Mouse (Mus musculus) MEL-GATA-1-ER (cell line): ENCODE data around the gene Rundc3a.
"Not testable (repeated sequence)": the region's sequence is repeated elsewhere in the genome, so short reads cannot be mapped to it uniquely, and the experiment has no call there.

Experiments used
- DNase-seq: peaks from one replicate; pipeline ENCODE4 v3.0.0-alpha.2; 2012; ENCODE audit warnings: low read depth; ENCODE audit errors: extremely low read depth

The Rundc3a gene

DNA sequence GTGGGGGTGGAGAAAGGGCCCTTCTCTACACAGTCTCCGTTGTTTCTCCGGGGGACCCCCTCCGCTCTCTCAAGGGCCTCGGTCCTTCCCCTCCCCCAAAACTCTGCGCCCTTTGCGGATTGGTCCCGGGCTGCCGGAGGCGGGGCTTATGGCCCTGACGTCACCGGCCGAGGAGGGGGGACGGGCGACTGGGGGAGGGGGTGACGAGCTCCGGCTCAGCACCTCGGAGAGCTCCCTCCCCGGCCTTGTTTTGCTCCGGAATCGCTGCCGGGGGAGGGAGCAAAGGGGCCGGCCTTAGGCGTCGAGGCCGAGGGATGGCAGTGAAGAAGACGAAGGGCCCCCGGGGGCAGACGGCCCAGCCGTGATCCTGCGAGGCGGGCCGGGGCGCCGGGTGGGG is at the start of gene Rundc3a:
Gene Rundc3a (plus strand): TSS at position 166 of the 397 bp plus-strand sequence.
- DNase-seq: no peak

DNA sequence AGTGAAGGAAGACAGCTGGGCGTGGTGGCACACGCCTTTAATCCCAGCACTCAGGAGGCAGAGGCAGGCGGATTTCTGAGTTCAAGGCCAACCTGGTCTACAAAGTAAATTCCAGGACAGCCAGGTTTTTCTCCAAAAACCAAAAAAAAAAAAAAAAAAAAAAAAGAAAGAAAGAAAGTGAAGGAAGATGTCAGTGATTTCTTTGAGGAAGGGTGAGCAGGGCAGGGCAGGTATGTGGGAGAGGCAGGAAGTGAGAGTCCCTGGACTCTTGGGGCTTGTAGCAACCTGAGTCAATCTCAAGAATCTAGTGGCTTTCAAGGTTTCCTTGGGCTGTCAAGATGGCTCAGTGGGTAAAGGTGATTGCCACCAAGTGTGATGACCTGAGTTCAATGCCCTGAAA is 48.7 kb upstream of the Rundc3a start:
- DNase-seq: no peak

DNA sequence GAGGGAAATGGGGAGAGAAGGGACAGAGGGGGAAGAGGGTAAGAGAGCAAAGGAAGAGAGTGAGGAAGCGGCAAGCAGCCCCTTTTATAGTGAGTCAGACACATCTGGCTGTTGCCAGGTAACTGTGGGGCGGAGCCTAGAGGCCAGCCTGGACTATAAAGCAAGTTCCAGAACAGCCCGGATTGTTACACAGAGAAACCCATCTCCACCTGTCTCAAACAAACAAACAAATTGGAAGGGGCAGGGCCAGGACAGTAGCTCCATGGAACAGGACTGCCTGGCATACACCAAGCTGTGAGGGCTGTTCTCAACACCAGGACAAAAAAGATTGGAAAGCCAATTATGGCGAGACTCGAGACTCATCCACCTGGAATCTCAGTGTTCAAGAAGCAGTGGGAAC is 46.3 kb upstream of the Rundc3a start:
- DNase-seq: no peak

DNA sequence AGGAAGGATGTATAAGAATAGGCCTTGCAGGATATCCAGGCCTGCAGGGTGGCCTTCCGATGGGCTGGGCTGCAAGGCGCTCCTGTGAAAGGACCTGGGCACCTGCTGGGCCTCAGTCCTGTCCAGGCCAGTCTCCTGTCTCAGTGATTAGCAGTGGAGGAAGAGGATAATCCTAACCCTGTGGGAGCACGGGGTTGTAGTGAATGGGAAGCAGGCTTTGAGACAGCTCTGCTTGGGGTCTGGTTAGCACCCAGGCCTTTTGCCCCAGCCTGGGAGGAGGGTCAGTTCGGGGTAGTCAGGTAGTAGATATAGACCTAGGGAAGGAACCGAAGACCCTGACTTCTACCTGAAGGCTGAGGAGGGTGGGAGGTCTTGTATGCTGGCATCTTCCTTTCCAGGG is 45.5 kb upstream of the Rundc3a start:
- DNase-seq: no peak

DNA sequence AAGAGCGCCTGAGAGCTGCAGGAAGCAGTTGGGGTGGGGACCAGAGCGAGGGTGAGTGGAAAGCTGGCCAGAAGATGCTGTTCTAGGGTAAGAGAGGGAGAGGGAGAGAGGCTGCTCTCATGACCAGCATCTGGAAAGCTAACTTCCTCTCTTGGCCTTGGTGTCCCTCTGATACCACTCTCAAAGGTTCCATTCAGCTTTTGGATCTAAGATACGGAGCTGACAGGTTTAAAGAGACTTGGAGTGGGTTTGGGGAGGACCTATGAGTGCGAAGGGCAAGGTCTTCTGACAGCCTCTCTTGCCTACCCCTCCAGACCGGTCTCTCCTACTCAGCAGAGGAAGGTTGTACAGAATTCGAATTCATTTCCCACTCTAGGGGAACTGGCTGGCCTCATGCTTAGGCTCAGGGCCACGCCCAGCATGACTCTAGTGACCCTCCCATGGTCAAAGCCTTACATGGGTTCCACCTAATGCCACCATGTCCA is 45.1 kb upstream of the Rundc3a start:
- DNase-seq: no peak

DNA sequence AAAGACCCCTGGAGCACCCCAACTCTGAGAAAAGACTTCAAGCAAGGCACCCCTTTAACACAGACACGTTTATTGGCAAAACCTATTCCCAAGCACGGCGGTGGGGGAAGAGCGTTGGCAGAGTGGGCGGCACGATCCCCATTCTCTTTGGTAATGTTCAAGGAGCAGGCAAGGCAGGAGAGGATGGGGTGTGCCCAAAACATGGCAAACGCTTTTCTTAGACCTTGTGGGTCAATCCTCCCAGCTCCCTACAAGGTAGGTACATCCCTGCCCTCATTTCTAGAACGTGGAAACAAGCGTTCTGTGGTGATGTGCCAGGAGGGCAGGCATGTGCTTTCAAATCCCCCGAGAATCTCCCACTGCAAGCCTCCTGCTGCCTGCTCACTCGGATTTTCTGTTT is 44.4 kb upstream of the Rundc3a start:
- DNase-seq: no peak

DNA sequence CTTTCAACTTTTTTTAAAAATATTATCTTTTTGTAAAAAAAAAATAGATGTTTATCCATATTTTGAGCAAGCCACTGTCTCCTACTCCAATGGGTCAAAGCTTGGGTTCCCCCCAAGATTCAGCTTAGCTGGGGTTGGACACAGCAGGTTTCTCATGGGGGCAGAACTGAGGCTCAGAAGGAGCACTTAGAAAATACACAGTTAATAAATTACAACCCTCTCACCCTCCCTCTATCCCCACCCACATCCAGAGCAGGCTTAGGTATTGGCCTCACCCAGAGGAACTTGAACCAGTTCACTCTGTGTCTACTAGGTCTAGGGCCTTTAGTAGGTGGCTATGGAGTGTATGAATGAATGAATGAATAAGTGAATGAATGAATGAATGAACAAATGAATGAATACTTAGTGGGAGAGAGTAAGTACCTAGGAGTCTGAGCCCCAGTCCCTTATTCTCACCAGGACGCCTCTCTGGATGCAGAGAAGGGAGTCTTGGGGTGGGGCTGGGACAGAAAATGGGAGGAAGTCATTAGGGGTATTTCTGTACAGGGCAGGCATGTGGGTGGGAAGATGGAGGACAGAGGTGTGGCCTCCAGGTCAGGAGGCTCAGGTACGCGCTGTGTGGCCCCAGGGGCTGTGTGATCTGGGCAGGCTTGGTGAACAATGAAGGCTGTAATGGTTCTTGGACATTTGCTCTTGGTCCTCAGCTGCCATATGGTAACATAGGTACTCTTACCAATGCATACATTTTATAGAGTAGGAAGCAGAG is 43.8 kb upstream of the Rundc3a start:
- no peak for DNase-seq

DNA sequence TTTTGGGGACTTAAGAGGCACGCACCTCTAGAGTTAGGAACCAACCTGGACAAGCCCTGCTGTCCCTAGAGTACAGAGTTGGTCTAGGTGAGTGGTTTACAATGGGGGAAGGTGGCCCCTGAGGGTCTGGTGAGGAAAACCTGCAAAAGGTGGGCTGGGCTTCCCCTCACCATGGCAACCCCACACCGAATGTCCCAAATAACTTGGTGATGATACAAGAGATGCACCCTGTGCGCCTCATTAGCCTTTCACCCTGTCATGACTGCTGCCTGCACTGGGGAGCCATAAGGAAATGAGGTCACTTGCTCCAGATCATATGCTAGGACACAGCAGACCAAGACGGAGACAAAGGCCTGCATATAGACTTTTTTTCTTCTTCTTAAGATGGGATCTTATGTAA is 42.8 kb upstream of the Rundc3a start:
- DNase-seq: no peak

DNA sequence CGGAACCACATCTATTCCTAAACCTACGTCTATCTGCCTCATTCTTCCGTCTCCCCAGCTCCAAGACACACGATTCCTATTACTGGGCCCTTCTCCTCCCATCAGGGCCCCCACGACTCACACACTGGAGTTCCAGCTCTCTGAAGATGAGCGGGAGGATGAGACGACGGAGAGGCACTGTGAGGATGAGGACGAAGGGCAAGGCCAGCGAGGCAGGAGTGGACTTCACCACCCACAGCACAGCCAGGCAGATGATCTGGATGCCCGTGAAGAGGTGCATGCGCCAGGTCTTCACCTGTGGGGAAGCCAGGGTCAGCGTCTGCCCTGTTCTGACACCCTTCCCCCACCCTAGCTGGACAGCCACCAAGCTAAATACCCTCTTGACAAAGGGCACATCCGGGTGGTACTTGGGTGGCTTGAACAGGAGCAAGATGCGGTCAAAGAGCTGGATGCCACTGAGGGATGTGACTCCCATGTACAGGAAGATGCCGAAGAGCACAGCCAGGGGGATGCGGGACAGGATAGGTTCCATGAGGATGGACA is 42.2 kb upstream of the Rundc3a start:
- DNase-seq: no peak

DNA sequence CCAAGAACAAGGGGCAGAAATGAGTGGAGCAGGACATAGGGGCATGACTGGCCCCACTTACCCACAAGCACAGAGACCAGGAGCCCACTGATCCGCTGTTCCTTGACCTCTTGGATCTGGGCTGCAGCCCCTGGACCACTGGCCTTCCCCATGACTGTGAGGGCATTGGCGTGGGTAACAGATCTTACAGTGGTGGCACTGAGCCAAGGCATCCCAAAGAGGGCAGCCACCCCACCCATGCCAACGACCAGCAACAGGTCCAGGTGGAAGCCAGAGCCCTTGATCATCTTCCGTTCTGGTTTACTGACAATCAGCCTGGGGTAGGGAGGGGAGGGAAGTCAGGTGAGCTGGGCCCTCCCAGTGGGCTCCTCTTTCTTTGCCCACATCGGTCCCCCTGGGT is 40.8 kb upstream of the Rundc3a start:
- no peak for DNase-seq

DNA sequence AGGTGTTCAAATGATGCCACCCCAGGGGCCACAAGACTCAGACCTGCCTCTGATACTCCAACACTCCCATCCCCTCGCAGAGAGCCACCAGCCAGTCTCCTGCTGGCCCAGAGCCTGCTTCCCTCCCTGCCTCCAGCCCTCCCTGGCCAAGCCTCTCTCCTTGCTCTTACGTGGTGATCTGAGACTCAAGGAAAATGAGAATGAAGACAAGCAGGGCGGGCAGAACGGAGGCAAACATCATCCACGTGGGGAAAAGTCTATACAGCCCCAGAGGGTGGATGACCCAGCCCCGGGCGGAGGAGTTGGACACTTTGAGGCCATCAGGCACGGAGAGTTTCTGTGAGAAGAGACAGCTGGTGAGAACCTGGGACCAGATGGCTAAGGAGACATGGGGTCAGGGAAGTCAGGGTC is 40.2 kb upstream of the Rundc3a start:
- no peak for DNase-seq

DNA sequence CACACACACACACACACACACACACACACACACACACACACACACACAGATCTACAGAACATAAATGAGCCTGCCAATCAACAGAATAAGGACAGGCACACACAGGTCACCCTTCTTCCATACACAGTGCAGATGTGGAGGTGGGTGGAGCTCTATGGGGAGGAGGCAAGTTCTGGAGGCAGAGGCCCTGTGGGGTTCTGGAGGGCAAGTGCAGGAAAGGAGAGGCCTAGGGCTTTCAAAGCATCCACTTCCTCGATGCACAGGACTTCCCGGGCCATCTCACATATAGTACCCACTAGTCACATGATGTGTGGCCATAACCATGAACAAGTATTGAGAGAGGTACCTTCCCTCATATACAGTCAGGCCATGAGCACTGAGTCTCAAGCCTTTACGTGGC is 37.7 kb upstream of the Rundc3a start:
- no peak for DNase-seq

DNA sequence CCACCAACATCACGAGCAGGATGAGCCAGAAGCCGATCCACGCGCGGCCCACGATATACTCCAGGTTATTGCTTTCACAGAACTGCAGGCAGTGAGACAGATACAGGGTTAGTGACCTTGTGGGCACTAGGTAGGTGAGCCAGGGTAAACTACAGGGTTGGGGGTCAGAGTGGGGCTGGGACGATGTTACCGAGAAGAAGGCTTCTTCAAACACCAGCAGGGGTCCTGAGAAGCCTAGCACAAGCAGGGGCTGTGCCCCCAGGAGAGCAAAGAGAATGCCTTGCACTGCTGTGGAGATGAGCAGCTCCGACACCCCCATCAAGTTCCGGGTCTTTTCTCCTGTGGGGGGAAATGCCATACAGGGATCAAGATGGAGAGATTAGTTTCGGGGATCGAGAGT is 37.0 kb upstream of the Rundc3a start:
- DNase-seq: no peak

DNA sequence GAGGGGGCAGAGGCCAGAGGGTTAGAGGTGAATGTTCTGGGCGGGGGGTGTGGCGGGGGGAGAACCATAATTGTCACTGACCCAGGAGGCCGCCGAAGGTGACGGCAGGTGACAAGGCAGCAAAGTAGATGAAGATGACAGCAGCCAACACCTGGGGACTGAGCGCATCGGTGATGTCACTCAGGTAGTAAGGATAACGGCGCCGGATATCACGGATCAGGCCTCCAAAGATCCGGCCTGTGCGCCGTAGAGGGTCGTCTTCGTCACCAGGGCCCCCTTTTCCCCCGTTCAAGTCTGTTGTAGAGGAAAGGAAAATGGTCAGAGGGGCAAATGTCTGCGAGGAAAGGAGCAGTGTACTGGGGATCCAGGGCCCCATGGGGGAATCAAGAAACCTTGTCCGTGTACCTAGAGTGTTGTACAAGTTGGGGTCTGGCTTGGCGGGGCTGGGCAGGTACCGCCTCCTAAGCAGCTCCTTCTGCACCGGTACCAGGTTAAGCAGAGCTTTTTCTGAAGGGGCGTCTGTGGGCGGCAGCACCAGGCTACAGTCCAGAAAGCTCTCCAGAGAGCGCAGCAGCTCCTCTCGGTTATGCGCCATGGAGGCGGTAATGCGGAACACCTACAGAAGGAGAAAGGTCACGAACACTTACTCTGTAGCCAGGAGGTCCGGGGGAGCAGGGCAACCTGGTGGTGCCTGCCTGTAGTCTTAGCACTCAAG is 36.4 kb upstream of the Rundc3a start:
- DNase-seq: no peak

DNA sequence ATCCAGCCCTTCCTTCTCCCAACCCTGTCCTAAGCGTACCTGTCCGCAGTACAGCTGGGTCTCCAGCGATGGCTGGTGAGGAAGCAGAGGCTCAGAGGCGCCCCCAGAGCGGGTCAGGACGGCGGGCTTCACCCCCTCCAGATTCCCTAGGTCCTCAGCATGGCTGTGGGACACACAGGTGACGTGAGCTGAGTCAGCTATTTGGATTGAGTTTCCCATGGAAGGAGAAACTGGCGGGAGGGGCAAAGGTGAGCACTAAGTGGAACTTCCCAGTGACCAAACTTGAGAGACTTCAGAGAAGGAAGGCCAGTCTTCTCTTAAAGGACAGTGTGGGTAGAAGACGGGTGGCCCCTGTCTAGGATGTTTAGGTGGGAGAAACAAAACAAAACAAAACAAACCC is 34.8 kb upstream of the Rundc3a start:
- DNase-seq: no peak

DNA sequence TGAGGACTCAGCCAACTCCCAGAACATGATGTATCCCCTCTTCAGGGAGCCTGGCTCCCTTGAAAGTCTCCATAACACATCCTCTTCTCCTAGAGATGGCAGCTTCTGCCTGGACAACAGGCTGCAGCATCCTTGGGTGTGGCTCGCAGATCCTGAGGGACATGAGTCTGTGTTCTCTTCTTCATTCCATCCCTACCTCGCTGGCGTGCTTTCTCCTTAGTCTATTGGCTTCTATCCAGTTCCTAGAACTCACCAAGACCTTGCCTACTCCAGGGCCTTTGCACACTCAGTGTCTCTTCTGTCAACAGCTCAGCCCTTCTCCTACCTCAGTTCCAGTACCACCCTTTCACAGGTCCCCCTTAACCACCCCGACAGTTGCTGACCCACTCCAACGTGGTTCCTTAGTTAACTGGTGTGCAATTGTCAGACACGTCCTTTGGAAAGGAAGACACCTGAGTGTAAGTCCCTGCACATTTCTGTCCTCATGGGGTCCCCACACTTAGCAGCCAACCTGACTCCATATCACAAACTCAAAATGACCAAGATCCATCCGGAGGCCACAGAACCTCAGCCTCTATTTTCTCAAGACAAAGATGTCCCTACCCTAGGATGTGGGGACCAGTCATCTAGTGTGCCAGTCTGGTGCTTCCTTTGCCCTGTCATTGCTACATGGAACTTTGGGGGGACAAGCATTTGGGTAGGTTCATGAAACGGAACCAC is 31.3 kb upstream of the Rundc3a start:
- DNase-seq: no peak

DNA sequence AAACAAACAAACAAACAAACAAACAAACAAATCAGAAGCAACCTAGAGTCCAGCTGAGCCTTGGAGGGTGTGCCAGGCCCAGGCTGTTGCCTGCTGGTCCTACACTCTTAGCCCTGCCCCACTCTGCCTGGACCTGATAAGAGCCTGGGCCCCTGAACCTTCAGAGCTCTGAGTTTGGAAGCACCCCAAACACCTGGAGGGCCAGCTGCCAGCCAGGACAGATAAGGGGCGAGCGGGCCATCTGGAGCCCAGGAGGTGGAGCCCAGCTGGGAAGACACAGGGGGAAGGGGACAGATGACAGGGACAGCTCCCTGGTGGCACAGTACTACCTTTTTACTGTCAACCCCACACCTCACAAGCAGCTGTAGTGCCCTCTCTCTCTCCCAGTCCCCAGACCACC is 29.6 kb upstream of the Rundc3a start:
- DNase-seq: peak; percentile 30

DNA sequence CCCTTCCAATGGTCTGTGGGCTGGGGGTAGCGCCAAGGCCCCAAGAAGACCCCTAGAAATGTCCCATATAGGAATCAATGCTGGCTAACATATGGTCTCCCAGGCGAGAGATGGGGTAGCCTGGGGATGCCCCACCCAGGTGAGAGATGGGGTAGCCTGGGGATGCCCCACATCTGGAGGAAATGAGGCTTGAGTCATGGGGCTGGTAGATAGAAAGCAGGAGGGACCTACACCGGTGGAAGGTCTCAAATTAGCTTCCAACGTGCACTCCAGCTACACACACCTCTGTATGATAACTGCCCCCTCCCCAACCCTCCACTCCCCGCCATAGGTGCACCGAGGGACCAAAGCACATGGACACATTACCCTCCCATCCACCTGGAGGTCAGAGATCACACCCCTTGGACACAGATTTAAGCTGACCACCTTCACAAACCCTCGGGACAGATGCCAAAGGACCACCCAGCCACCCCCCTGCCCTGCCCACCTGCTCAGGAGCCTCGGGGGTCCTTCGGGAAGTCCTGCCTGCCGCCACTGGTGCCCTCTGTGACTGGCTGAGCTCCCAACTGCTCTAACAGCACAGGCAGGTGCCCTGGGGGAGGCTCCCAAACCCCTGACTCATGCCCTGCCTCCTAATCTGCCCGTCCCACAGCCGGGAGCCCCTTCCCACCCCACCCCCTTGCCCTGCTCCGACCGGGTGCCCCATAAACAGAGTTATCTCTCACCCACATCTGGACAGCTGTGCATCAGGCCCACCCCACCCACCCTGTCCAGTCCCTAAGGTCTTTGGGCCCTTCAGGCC is 28.4 kb upstream of the Rundc3a start:
- DNase-seq: no peak

DNA sequence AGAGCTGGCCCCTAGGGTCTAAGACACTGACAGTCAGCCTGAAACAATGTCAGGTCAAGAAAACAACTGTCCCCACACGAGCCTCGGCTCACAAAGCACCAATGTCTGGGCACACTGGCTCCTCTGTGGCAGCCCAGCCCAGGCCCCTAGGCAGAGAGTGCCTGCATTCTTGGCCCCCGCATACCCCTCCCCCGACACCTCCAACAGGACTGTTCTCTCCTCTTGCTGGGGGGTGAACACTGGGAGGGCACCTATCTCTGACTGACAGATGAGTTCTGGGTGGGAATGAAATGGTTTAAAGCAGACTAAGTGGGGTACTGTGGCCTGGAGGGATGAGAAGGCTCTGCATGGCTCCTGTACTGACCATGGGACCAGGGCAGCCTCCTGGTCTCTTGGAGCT is 27.5 kb upstream of the Rundc3a start:
- no peak for DNase-seq

DNA sequence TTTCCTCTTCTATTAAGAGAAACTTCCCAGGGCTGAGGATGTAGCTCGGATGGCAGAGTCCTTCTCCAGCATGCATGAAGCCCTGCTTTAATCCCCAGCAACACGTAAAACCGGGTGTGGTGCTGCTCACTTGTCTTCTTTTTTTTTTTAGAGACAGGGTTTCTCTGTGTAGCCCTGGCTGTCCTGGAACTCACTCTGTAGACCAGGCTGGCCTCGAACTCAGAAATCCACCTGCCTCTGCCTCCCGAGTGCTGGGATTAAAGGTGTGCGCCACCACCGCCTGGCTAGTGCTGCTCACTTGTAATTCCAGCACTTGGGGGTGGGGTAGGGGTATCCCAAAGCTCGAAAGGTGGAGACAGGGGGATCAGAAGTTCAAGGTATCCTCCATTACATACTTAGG is 27.1 kb upstream of the Rundc3a start, which contains the start of gene Slc4a1:
Gene Slc4a1 (minus strand): TSS at position 101 of the 400 bp plus-strand sequence.
- not testable (repeated sequence) for DNase-seq
